ENCODE assay signal across 7 mouse cellular contexts in genomic region chr2:160621001-160621448, GRCm38 (mm10). TPM values are rescaled to one million over a fixed set of nuclear protein-coding genes. Genes with fewer than 3 reads are reported as not detected.
DNase-seq lines count a peak whose midpoint lies in the region; ATAC-seq lines count a peak whose summit lies in the region.

No protein-coding gene starts in this region.

- H3K4me2 ChIP-seq in midbrain, embryonic 11.5 days: no peak overlapping the region
- H3K4me2 ChIP-seq in midbrain, embryonic 14.5 days (ENCODE audit: low read length): no peak overlapping the region
- no peak overlapping the region for H3K4me2 ChIP-seq in heart, embryonic 15.5 days
- no peak overlapping the region for H3K4me2 ChIP-seq in stomach, embryonic 15.5 days

- no peak overlapping the region for H3K9ac ChIP-seq in midbrain, embryonic 11.5 days (ENCODE audit: low read length)
- H3K9ac ChIP-seq in midbrain, embryonic 14.5 days (replicated peaks; ENCODE audit: low read length): no peak overlapping the region
- H3K9ac ChIP-seq in heart, embryonic 15.5 days: no peak overlapping the region
- H3K9ac ChIP-seq in stomach, embryonic 15.5 days: no peak overlapping the region

- H3K27me3 ChIP-seq in midbrain, embryonic 11.5 days (ENCODE audit: control insufficient read depth, insufficient read depth, low read length): no peaks in the 10 kb centered on the region
- H3K27me3 ChIP-seq in midbrain, embryonic 14.5 days (ENCODE audit: control insufficient read depth, insufficient read depth, low read length): no peaks in the 10 kb centered on the region
- no peaks in the 10 kb centered on the region for H3K27me3 ChIP-seq in embryonic facial prominence, embryonic 10.5 days (replicated peaks; ENCODE audit: low read depth, poor library complexity, severe bottlenecking)
- H3K27me3 ChIP-seq in heart, embryonic 15.5 days: no peaks in the 10 kb centered on the region
- H3K27me3 ChIP-seq in stomach, embryonic 15.5 days (replicated peaks): no peaks in the 10 kb centered on the region

- H3K4me1 ChIP-seq in midbrain, embryonic 11.5 days (ENCODE audit: control insufficient read depth, insufficient read depth, low read length): no peaks in the 10 kb centered on the region
- 0 out of 2 replicates have a peak, but pooled peaks cover 2% of the 10 kb centered on the region for H3K4me1 ChIP-seq in midbrain, embryonic 14.5 days (ENCODE audit: control insufficient read depth, insufficient read depth, low read length)
- H3K4me1 ChIP-seq in embryonic facial prominence, embryonic 10.5 days: peaks cover 23% of the 10 kb centered on the region
- peaks cover 32% of the 10 kb centered on the region for H3K4me1 ChIP-seq in heart, embryonic 15.5 days (replicated peaks)
- peaks cover 27% of the 10 kb centered on the region for H3K4me1 ChIP-seq in stomach, embryonic 15.5 days

- H3K4me3 ChIP-seq in midbrain, embryonic 11.5 days (ENCODE audit: low read depth, low read length): no peak overlapping the region
- H3K4me3 ChIP-seq in midbrain, embryonic 14.5 days (replicated peaks; ENCODE audit: low read depth, low read length): no peak overlapping the region
- no peak overlapping the region for H3K4me3 ChIP-seq in embryonic facial prominence, embryonic 10.5 days
- no peak overlapping the region for H3K4me3 ChIP-seq in heart, embryonic 15.5 days
- H3K4me3 ChIP-seq in stomach, embryonic 15.5 days (replicated peaks): no peak overlapping the region

- 92% methylated on average over 11 of the region's 11 CpGs for WGBS in midbrain, embryonic 11.5 days
- WGBS in midbrain, embryonic 14.5 days: 91% methylated on average over 11 of the region's 11 CpGs
- WGBS in embryonic facial prominence, embryonic 10.5 days: 74% methylated on average over 11 of the region's 11 CpGs
- WGBS in heart, embryonic 15.5 days: 58% methylated on average over 11 of the region's 11 CpGs
- 84% methylated on average over 11 of the region's 11 CpGs for WGBS in stomach, embryonic 15.5 days

- H3K36me3 ChIP-seq in midbrain, embryonic 11.5 days (ENCODE audit: control insufficient read depth, insufficient read depth, low read length): no peaks in the 10 kb centered on the region
- no peaks in the 10 kb centered on the region for H3K36me3 ChIP-seq in midbrain, embryonic 14.5 days (ENCODE audit: control insufficient read depth, insufficient read depth, low read length)
- no peaks in the 10 kb centered on the region for H3K36me3 ChIP-seq in embryonic facial prominence, embryonic 10.5 days (replicated peaks)
- no peaks in the 10 kb centered on the region for H3K36me3 ChIP-seq in heart, embryonic 15.5 days
- no peaks in the 10 kb centered on the region for H3K36me3 ChIP-seq in stomach, embryonic 15.5 days

- peak; percentile 78 for DNase-seq in midbrain, embryonic 11.5 days (ENCODE audit: low spot score, missing footprints)
- no peak for DNase-seq in midbrain, embryonic 14.5 days
- DNase-seq in embryonic facial prominence, embryonic 10.5 days (ENCODE audit: low spot score): no peak
- DNase-seq in kidney, postnatal 4 days: no peak

- H3K27ac ChIP-seq in midbrain, embryonic 11.5 days (ENCODE audit: low read depth, low read length): no peak overlapping the region
- H3K27ac ChIP-seq in midbrain, embryonic 14.5 days (replicated peaks; ENCODE audit: low read depth, low read length): no peak overlapping the region
- 0 out of 2 replicates have a peak overlapping the region, but pooled peaks have one; percentile 32 for H3K27ac ChIP-seq in embryonic facial prominence, embryonic 10.5 days (replicated peaks)
- peak overlapping the region; percentile 83 for H3K27ac ChIP-seq in heart, embryonic 15.5 days
- H3K27ac ChIP-seq in stomach, embryonic 15.5 days: peak overlapping the region; percentile 77

- H3K9me3 ChIP-seq in midbrain, embryonic 11.5 days (ENCODE audit: control insufficient read depth, low read length): no peaks in the 10 kb centered on the region
- H3K9me3 ChIP-seq in midbrain, embryonic 14.5 days (ENCODE audit: control insufficient read depth, low read length): no peaks in the 10 kb centered on the region
- H3K9me3 ChIP-seq in embryonic facial prominence, embryonic 10.5 days: no peaks in the 10 kb centered on the region
- H3K9me3 ChIP-seq in heart, embryonic 15.5 days (replicated peaks): no peaks in the 10 kb centered on the region
- H3K9me3 ChIP-seq in stomach, embryonic 15.5 days: no peaks in the 10 kb centered on the region

- no peak for ATAC-seq in midbrain, embryonic 11.5 days (ENCODE audit: low FRiP score)
- ATAC-seq in midbrain, embryonic 14.5 days (ENCODE audit: low FRiP score, low TSS enrichment): no peak
- ATAC-seq in heart, embryonic 15.5 days (replicated peaks; ENCODE audit: insufficient number of reproducible peaks, insufficient read depth, low FRiP score, low read depth): 0 out of 2 replicates have a peak, but pooled peaks have one; percentile 7
- ATAC-seq in stomach, embryonic 15.5 days (ENCODE audit: insufficient read depth, low FRiP score, low read depth): no peak
- no peak for ATAC-seq in activated CD4-positive, CD25-positive, alpha-beta regulatory T cell, adult 4 months

RNA-seq across cellular contexts. Expression of gene Top1, which starts 24.7 kb away (rescaled TPM):
- polyA plus RNA-seq in midbrain, embryonic 11.5 days (2014; fragmentation: Nextera tagmentation; extraction: Ambion mirVana): 114 and 122 TPM in 2 replicates
- 83.2 and 83.5 TPM in 2 replicates for polyA plus RNA-seq in midbrain, embryonic 14.5 days (2014; fragmentation: Nextera tagmentation; extraction: Ambion mirVana)
- 115 and 117 TPM in 2 replicates for polyA plus RNA-seq in embryonic facial prominence, embryonic 10.5 days (2016; fragmentation: Nextera tagmentation; extraction: Ambion mirVana)
- polyA plus RNA-seq in heart, embryonic 15.5 days (2015; fragmentation: Nextera tagmentation; extraction: Ambion mirVana): 42.8 and 48.1 TPM in 2 replicates
- 69.2 and 76.9 TPM in 2 replicates for polyA plus RNA-seq in stomach, embryonic 15.5 days (2015; fragmentation: Nextera tagmentation; extraction: Ambion mirVana)
- polyA plus RNA-seq in activated CD4-positive, CD25-positive, alpha-beta regulatory T cell, adult 4 months (2017; shearing (Covaris generic)): 10 to 100 TPM; 74.7 to 77.4 TPM

Comparison
In these comparisons a context has a peak if more than half of its experiments do, and no peak if none do; other contexts are left out.
1. H3K27ac ChIP-seq: peak in embryonic facial prominence, embryonic 10.5 days (single experiment), heart, embryonic 15.5 days (single experiment) and stomach, embryonic 15.5 days (single experiment); none in midbrain, embryonic 11.5 days (single experiment) and midbrain, embryonic 14.5 days (single experiment).